Mouse (Mus musculus): ENCODE data around the gene Kcnma1. TPM values are rescaled to one million over a fixed set of nuclear protein-coding genes. Genes with fewer than 3 reads are reported as not detected.

The Kcnma1 gene
- total RNA-seq (2021) = 10 to 100 TPM; 53.0 to 70.6 TPM
- long read RNA-seq, experiment 1, partial matches to known transcripts = 17 of 21 reads
- long read RNA-seq, experiment 1, other reads (novel, unspliced or antisense) = 4 of 21 reads
- long read RNA-seq, experiment 2, partial matches to known transcripts = 13 of 23 reads
- long read RNA-seq, experiment 2, other reads (novel, unspliced or antisense) = 10 of 23 reads

GRCm38 (mm10) chr14:24014391-24014790 lies at the start of gene Kcnma1:
Gene Kcnma1, minus strand, starts transcription at chr14:24014491.
- no peak for DNase-seq (ENCODE audit: low spot score in 2 of 2)

GRCm38 (mm10) chr14:24059747-24060146 lies 45.5 kb upstream of the Kcnma1 start:
- peak; percentile 33 to 47 for DNase-seq (ENCODE audit: low spot score in 2 of 2)

GRCm38 (mm10) chr14:24059287-24059686 lies 45.0 kb upstream of the Kcnma1 start:
- no peak for DNase-seq (ENCODE audit: low spot score in 2 of 2)

- DNase-seq (ENCODE audit: low spot score in 2 of 2) = no peak
Measured at GRCm38 (mm10) chr14:24051821-24052220, 37.5 kb upstream of the Kcnma1 start.

- no peak for DNase-seq (ENCODE audit: low spot score in 2 of 2)
Measured at GRCm38 (mm10) chr14:24036609-24037008, 22.3 kb upstream of the Kcnma1 start.

GRCm38 (mm10) chr14:24036208-24036535 lies 21.9 kb upstream of the Kcnma1 start:
- DNase-seq (ENCODE audit: low spot score in 2 of 2) = peak; percentile 28 to 45

GRCm38 (mm10) chr14:24035486-24036207 lies 21.4 kb upstream of the Kcnma1 start:
- peak in 1 of 2 experiments; percentile 31 for DNase-seq (ENCODE audit: low spot score in 2 of 2)

- DNase-seq (ENCODE audit: low spot score in 2 of 2) = no peak
Measured at GRCm38 (mm10) chr14:24032876-24033389, 18.6 kb upstream of the Kcnma1 start.

GRCm38 (mm10) chr14:24032201-24032600 lies 17.9 kb upstream of the Kcnma1 start:
- no peak for DNase-seq (ENCODE audit: low spot score in 2 of 2)

- DNase-seq (ENCODE audit: low spot score in 2 of 2) = no peak
Measured at GRCm38 (mm10) chr14:24020718-24021117, 6.4 kb upstream of the Kcnma1 start.

GRCm38 (mm10) chr14:24009978-24010377 lies 4.3 kb downstream of the Kcnma1 start:
- DNase-seq (ENCODE audit: low spot score in 2 of 2) = no peak

GRCm38 (mm10) chr14:24008252-24008651 lies 6.0 kb downstream of the Kcnma1 start:
- peak; percentile 78 to 87 for DNase-seq (ENCODE audit: low spot score in 2 of 2)

GRCm38 (mm10) chr14:24006276-24006675 lies 8.0 kb downstream of the Kcnma1 start:
- no peak for DNase-seq (ENCODE audit: low spot score in 2 of 2)

GRCm38 (mm10) chr14:24004471-24005271 lies 9.6 kb downstream of the Kcnma1 start:
- peak; percentile 55 to 57 for DNase-seq (ENCODE audit: low spot score in 2 of 2)

GRCm38 (mm10) chr14:24003450-24004381 lies 10.6 kb downstream of the Kcnma1 start:
- peak; percentile 49 to 67 for DNase-seq (ENCODE audit: low spot score in 2 of 2)

- no peak for DNase-seq (ENCODE audit: low spot score in 2 of 2)
Measured at GRCm38 (mm10) chr14:24002647-24003046, 11.6 kb downstream of the Kcnma1 start.

GRCm38 (mm10) chr14:23997912-23998311 lies 16.4 kb downstream of the Kcnma1 start:
- DNase-seq (ENCODE audit: low spot score in 2 of 2) = no peak

- no peak for DNase-seq (ENCODE audit: low spot score in 2 of 2)
Measured at GRCm38 (mm10) chr14:23995831-23996230, 18.5 kb downstream of the Kcnma1 start.

- no peak for DNase-seq (ENCODE audit: low spot score in 2 of 2)
Measured at GRCm38 (mm10) chr14:23990871-23991270, 23.4 kb downstream of the Kcnma1 start.

- DNase-seq (ENCODE audit: low spot score in 2 of 2) = no peak
Measured at GRCm38 (mm10) chr14:23989696-23990095, 24.6 kb downstream of the Kcnma1 start.

GRCm38 (mm10) chr14:23982205-23982604 lies 32.1 kb downstream of the Kcnma1 start:
- no peak for DNase-seq (ENCODE audit: low spot score in 2 of 2)

All from adrenal gland, adult 18-20 months (tissue).